Mouse (Mus musculus): Measurements from ENCODE around the gene Irf6. TPM values are rescaled to one million over a fixed set of nuclear protein-coding genes. Genes with fewer than 3 reads are reported as not detected.

Gene Irf6
- polyA plus RNA-seq, 1 experiment, result 18.1 TPM

- TF ChIP-seq EP300 (IDR thresholded peaks at IDR 0.05; ENCODE audit: insufficient read depth, low read depth, low read length) (no peak), CTCF (IDR thresholded peaks at IDR 0.05; ENCODE audit: low read depth, low read length) (no peak), POLR2A (IDR thresholded peaks at IDR 0.05; ENCODE audit: insufficient read depth, low read length) (no peak)
- H3K36me3 ChIP-seq (ENCODE audit: control insufficient read depth, insufficient read depth, low read length, poor library complexity, severe bottlenecking), result peaks cover 15% of the 10 kb centered on the region; the same call in 1 of the 2 replicates
- H3K9me3 ChIP-seq (replicated peaks; ENCODE audit: control insufficient read depth, insufficient read depth, low read length, poor library complexity, severe bottlenecking), result no peaks in the 10 kb centered on the region
- no peaks in the 10 kb centered on the region for H3K4me1 ChIP-seq (ENCODE audit: control insufficient read depth, insufficient read depth, low read length)
- H3K27me3 ChIP-seq (ENCODE audit: control insufficient read depth, insufficient read depth, low read length, poor library complexity, severe bottlenecking), result no peaks in the 10 kb centered on the region
- peak overlapping the region; percentile 79 for H3K4me3 ChIP-seq (ENCODE audit: low read depth, low read length)
- H3K27ac ChIP-seq (ENCODE audit: insufficient read depth, low read length), result no peak overlapping the region
- H3K9ac ChIP-seq (ENCODE audit: low read depth, poor library complexity, severe bottlenecking), result peak overlapping the region; percentile 85
These were observed 23.6 kb upstream of the Irf6 start for GRCm38 (mm10) chr1:193129321-193129720.

GRCm38 (mm10) chr1:193129786-193130455, 23.0 kb upstream of the Irf6 start, which contains the start of gene Diexf:
Gene Diexf (minus strand): TSS chr1:193130272.
- Histone ChIP-seq H3K9me3 (replicated peaks; ENCODE audit: control insufficient read depth, insufficient read depth, low read length, poor library complexity, severe bottlenecking) (no peaks in the 10 kb centered on the region), H3K4me3 (ENCODE audit: low read depth, low read length) (peak within 1 kb of the TSS; percentile 79), H3K4me1 (ENCODE audit: control insufficient read depth, insufficient read depth, low read length) (no peaks in the 10 kb centered on the region), H3K27ac (ENCODE audit: insufficient read depth, low read length) (no peak within 1 kb of the TSS), H3K9ac (ENCODE audit: low read depth, poor library complexity, severe bottlenecking) (peak within 1 kb of the TSS; percentile 85), H3K36me3 (ENCODE audit: control insufficient read depth, insufficient read depth, low read length, poor library complexity, severe bottlenecking) (peaks cover 15% of the 10 kb centered on the region; the same call in 1 of the 2 replicates), H3K27me3 (ENCODE audit: control insufficient read depth, insufficient read depth, low read length, poor library complexity, severe bottlenecking) (no peaks in the 10 kb centered on the region)
- peak; percentile 83 for TF ChIP-seq POLR2A (IDR thresholded peaks at IDR 0.05; ENCODE audit: insufficient read depth, low read length)
- no peak for TF ChIP-seq EP300 (IDR thresholded peaks at IDR 0.05; ENCODE audit: insufficient read depth, low read depth, low read length)
- peak; percentile 92 for TF ChIP-seq CTCF (IDR thresholded peaks at IDR 0.05; ENCODE audit: low read depth, low read length)

GRCm38 (mm10) chr1:193130456-193130825, 22.5 kb upstream of the Irf6 start:
- Histone ChIP-seq H3K36me3 (ENCODE audit: control insufficient read depth, insufficient read depth, low read length, poor library complexity, severe bottlenecking) (peaks cover 12% of the 10 kb centered on the region; the same call in 1 of the 2 replicates), H3K9me3 (replicated peaks; ENCODE audit: control insufficient read depth, insufficient read depth, low read length, poor library complexity, severe bottlenecking) (no peaks in the 10 kb centered on the region), H3K9ac (ENCODE audit: low read depth, poor library complexity, severe bottlenecking) (peak overlapping the region; percentile 44), H3K27ac (ENCODE audit: insufficient read depth, low read length) (no peak overlapping the region), H3K27me3 (ENCODE audit: control insufficient read depth, insufficient read depth, low read length, poor library complexity, severe bottlenecking) (no peaks in the 10 kb centered on the region), H3K4me3 (ENCODE audit: low read depth, low read length) (peak overlapping the region; percentile 70), H3K4me1 (ENCODE audit: control insufficient read depth, insufficient read depth, low read length) (no peaks in the 10 kb centered on the region)
- no peak for TF ChIP-seq CTCF (IDR thresholded peaks at IDR 0.05; ENCODE audit: low read depth, low read length)
- no peak for TF ChIP-seq EP300 (IDR thresholded peaks at IDR 0.05; ENCODE audit: insufficient read depth, low read depth, low read length)
- no peak for TF ChIP-seq POLR2A (IDR thresholded peaks at IDR 0.05; ENCODE audit: insufficient read depth, low read length)

GRCm38 (mm10) chr1:193130839-193131238, 22.1 kb upstream of the Irf6 start:
- Histone ChIP-seq H3K4me1 (ENCODE audit: control insufficient read depth, insufficient read depth, low read length) (no peaks in the 10 kb centered on the region), H3K36me3 (ENCODE audit: control insufficient read depth, insufficient read depth, low read length, poor library complexity, severe bottlenecking) (peaks cover 11% of the 10 kb centered on the region; the same call in 1 of the 2 replicates), H3K9ac (ENCODE audit: low read depth, poor library complexity, severe bottlenecking) (peak overlapping the region; percentile 44; the same call in 1 of the 2 replicates), H3K9me3 (replicated peaks; ENCODE audit: control insufficient read depth, insufficient read depth, low read length, poor library complexity, severe bottlenecking) (no peaks in the 10 kb centered on the region), H3K4me3 (ENCODE audit: low read depth, low read length) (no peak overlapping the region), H3K27ac (ENCODE audit: insufficient read depth, low read length) (no peak overlapping the region), H3K27me3 (ENCODE audit: control insufficient read depth, insufficient read depth, low read length, poor library complexity, severe bottlenecking) (no peaks in the 10 kb centered on the region)
- TF ChIP-seq EP300 (IDR thresholded peaks at IDR 0.05; ENCODE audit: insufficient read depth, low read depth, low read length) (no peak), POLR2A (IDR thresholded peaks at IDR 0.05; ENCODE audit: insufficient read depth, low read length) (no peak), CTCF (IDR thresholded peaks at IDR 0.05; ENCODE audit: low read depth, low read length) (no peak)

GRCm38 (mm10) chr1:193131311-193131948, 21.5 kb upstream of the Irf6 start:
- no peaks in the 10 kb centered on the region for H3K9me3 ChIP-seq (replicated peaks; ENCODE audit: control insufficient read depth, insufficient read depth, low read length, poor library complexity, severe bottlenecking)

GRCm38 (mm10) chr1:193132385-193132784, 20.5 kb upstream of the Irf6 start:
- H3K4me1 ChIP-seq (ENCODE audit: control insufficient read depth, insufficient read depth, low read length), result no peaks in the 10 kb centered on the region
- H3K9me3 ChIP-seq (replicated peaks; ENCODE audit: control insufficient read depth, insufficient read depth, low read length, poor library complexity, severe bottlenecking), result no peaks in the 10 kb centered on the region
- no peak overlapping the region for H3K4me3 ChIP-seq (ENCODE audit: low read depth, low read length)
- no peaks in the 10 kb centered on the region for H3K27me3 ChIP-seq (ENCODE audit: control insufficient read depth, insufficient read depth, low read length, poor library complexity, severe bottlenecking)
- no peak for TF ChIP-seq CTCF (IDR thresholded peaks at IDR 0.05; ENCODE audit: low read depth, low read length)
- no peak for TF ChIP-seq POLR2A (IDR thresholded peaks at IDR 0.05; ENCODE audit: insufficient read depth, low read length)
- TF ChIP-seq EP300 (IDR thresholded peaks at IDR 0.05; ENCODE audit: insufficient read depth, low read depth, low read length), result no peak
- H3K9ac ChIP-seq (ENCODE audit: low read depth, poor library complexity, severe bottlenecking), result no peak overlapping the region
- H3K36me3 ChIP-seq (ENCODE audit: control insufficient read depth, insufficient read depth, low read length, poor library complexity, severe bottlenecking), result peaks cover 4% of the 10 kb centered on the region; the same call in 1 of the 2 replicates
- no peak overlapping the region for H3K27ac ChIP-seq (ENCODE audit: insufficient read depth, low read length)

More at GRCm38 (mm10) chr1:193131311-193131948, 21.5 kb upstream of the Irf6 start:
- Histone ChIP-seq H3K4me3 (ENCODE audit: low read depth, low read length) (no peak overlapping the region), H3K4me1 (ENCODE audit: control insufficient read depth, insufficient read depth, low read length) (no peaks in the 10 kb centered on the region), H3K36me3 (ENCODE audit: control insufficient read depth, insufficient read depth, low read length, poor library complexity, severe bottlenecking) (peaks cover 11% of the 10 kb centered on the region; the same call in 1 of the 2 replicates), H3K9ac (ENCODE audit: low read depth, poor library complexity, severe bottlenecking) (no peak overlapping the region), H3K27me3 (ENCODE audit: control insufficient read depth, insufficient read depth, low read length, poor library complexity, severe bottlenecking) (no peaks in the 10 kb centered on the region), H3K27ac (ENCODE audit: insufficient read depth, low read length) (no peak overlapping the region)
- no peak for TF ChIP-seq CTCF (IDR thresholded peaks at IDR 0.05; ENCODE audit: low read depth, low read length)
- TF ChIP-seq EP300 (IDR thresholded peaks at IDR 0.05; ENCODE audit: insufficient read depth, low read depth, low read length), result no peak
- TF ChIP-seq POLR2A (IDR thresholded peaks at IDR 0.05; ENCODE audit: insufficient read depth, low read length), result no peak
